Mouse (Mus musculus): ENCODE measurements around the gene C130050O18Rik. TPM values are rescaled to one million over a fixed set of nuclear protein-coding genes. Genes with fewer than 3 reads are reported as not detected.

C130050O18Rik gene
- total and polyA plus RNA-seq, 3 experiments = 0.12 to 0.21 TPM; not detected in 1

GRCm38 (mm10) chr5:139373889-139374444, 31.1 kb upstream of the C130050O18Rik start:
- H3K4me1 ChIP-seq (ENCODE audit: control insufficient read depth in 1 of 2, insufficient read depth in 2 of 2, low read length in 2 of 2) = peaks cover 0 to 5% of the 10 kb centered on the region in 2 experiments; a peak in 3 of 4 replicates
- no peak overlapping the region for H3K9ac ChIP-seq (ENCODE audit: control insufficient read depth, low read depth, low read length, poor library complexity, severe bottlenecking)
- H3K9me3 ChIP-seq (replicated peaks; ENCODE audit: insufficient read depth, low read length) = no peaks in the 10 kb centered on the region
- H3K4me3 ChIP-seq (ENCODE audit: control insufficient read depth in 1 of 2, insufficient read depth in 1 of 2, low read depth in 2 of 2, low read length in 2 of 2) = no peak overlapping the region
- no peak for TF ChIP-seq POLR2AphosphoS2 (IDR thresholded peaks at IDR 0.05; ENCODE audit: low read length)
- no peak for TF ChIP-seq POLR2A (IDR thresholded peaks at IDR 0.05; ENCODE audit: control insufficient read depth in 1 of 2, insufficient read depth in 1 of 2, low read depth in 1 of 2, low read length in 2 of 2, poor library complexity in 1 of 2)
- TF ChIP-seq CTCF (IDR thresholded peaks at IDR 0.05 in 2 of 3, conservative IDR thresholded peaks at IDR 0.05 in 1 of 3; ENCODE audit: control insufficient read depth in 1 of 3, insufficient read depth in 1 of 3, low read depth in 2 of 3, low read length in 3 of 3, poor library complexity in 1 of 3, severe bottlenecking in 1 of 3) = no peak
- no peak for TF ChIP-seq MYC (IDR thresholded peaks at IDR 0.05; ENCODE audit: low read depth, low read length)
- TF ChIP-seq NRF1 (IDR thresholded peaks at IDR 0.05; ENCODE audit: insufficient read depth, low read depth, low read length, poor library complexity, severe bottlenecking) = no peak
- no peak for TF ChIP-seq MXI1 (IDR thresholded peaks at IDR 0.05; ENCODE audit: low read depth, low read length)
- TF ChIP-seq NELFE (IDR thresholded peaks at IDR 0.05; ENCODE audit: low read depth, low read length) = no peak
- TF ChIP-seq BHLHE40 (IDR thresholded peaks at IDR 0.05; ENCODE audit: borderline replicate concordance, low read depth, low read length) = no peak
- no peak for TF ChIP-seq EP300 (IDR thresholded peaks at IDR 0.05; ENCODE audit: low read depth in 1 of 2, low read length in 2 of 2)
- TF ChIP-seq GABPA (IDR thresholded peaks at IDR 0.05; ENCODE audit: low read depth, low read length) = no peak
- no peak for TF ChIP-seq RCOR1 (IDR thresholded peaks at IDR 0.05; ENCODE audit: low read depth, low read length)
- TF ChIP-seq TCF12 (IDR thresholded peaks at IDR 0.05; ENCODE audit: low read depth, low read length) = no peak
- TF ChIP-seq ZMIZ1 (IDR thresholded peaks at IDR 0.05; ENCODE audit: low read depth, low read length) = no peak
- TF ChIP-seq ETS1 (IDR thresholded peaks at IDR 0.05; ENCODE audit: low read depth, low read length) = no peak
- no peak for TF ChIP-seq KAT2A (conservative IDR thresholded peaks at IDR 0.05; ENCODE audit: low read depth, low read length)
- no peak for TF ChIP-seq ZNF384 (IDR thresholded peaks at IDR 0.05; ENCODE audit: low read depth, low read length)
- TF ChIP-seq USF2 (IDR thresholded peaks at IDR 0.05; ENCODE audit: borderline replicate concordance in 1 of 2, insufficient read depth in 1 of 2, low read depth in 1 of 2, low read length in 2 of 2) = no peak
- TF ChIP-seq RAD21 (IDR thresholded peaks at IDR 0.05; ENCODE audit: low read depth, low read length) = no peak
- TF ChIP-seq CHD2 (IDR thresholded peaks at IDR 0.05; ENCODE audit: low read length) = no peak
- no peak for TF ChIP-seq SIN3A (IDR thresholded peaks at IDR 0.05; ENCODE audit: low read length)
- no peaks in the 10 kb centered on the region for H3K27me3 ChIP-seq (ENCODE audit: control insufficient read depth in 1 of 2, insufficient read depth in 2 of 2, low read length in 2 of 2)
- H3K36me3 ChIP-seq (ENCODE audit: control insufficient read depth in 1 of 2, insufficient read depth in 2 of 2, low read length in 2 of 2) = peaks cover 0 to 2% of the 10 kb centered on the region in 2 experiments; a peak in 1 of 4 replicates
- no peak overlapping the region for H3K27ac ChIP-seq (ENCODE audit: control insufficient read depth, low read depth, low read length)
- H3K79me2 ChIP-seq (ENCODE audit: control insufficient read depth, insufficient read depth, low read length, poor library complexity) = peaks cover 2% of the 10 kb centered on the region; the same call in 1 of the 2 replicates
- no peak for DNase-seq (ENCODE audit: low read depth, low spot score)

DNA sequence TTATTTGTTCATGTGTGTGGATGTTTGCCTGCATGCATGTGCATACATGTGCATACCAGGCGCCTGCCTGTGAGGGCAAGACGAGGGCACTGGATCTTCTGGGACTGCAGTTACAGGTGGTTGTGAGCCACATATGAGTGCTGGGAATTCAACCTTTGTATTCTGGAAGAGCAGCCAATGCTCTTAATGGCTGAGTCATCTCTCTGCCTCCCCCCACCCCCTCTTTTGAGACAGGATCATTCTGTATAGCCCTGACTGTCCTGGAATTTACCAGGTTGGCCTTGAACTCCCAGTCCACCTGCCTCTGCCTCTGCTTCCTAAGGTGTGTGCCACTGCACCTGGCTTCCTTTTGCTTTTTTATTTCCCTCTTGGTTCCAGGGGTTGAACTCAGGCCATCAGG, 30.2 kb upstream of the C130050O18Rik start:
- Histone ChIP-seq H3K4me1 (ENCODE audit: control insufficient read depth in 1 of 2, insufficient read depth in 2 of 2, low read length in 2 of 2) (peaks cover 0 to 11% of the 10 kb centered on the region in 2 experiments), H3K27ac (ENCODE audit: control insufficient read depth, low read depth, low read length) (no peak overlapping the region), H3K79me2 (ENCODE audit: control insufficient read depth, insufficient read depth, low read length, poor library complexity) (peaks cover 2% of the 10 kb centered on the region; the same call in 1 of the 2 replicates), H3K4me3 (ENCODE audit: control insufficient read depth in 1 of 2, insufficient read depth in 1 of 2, low read depth in 2 of 2, low read length in 2 of 2) (no peak overlapping the region), H3K27me3 (ENCODE audit: control insufficient read depth in 1 of 2, insufficient read depth in 2 of 2, low read length in 2 of 2) (no peaks in the 10 kb centered on the region), H3K36me3 (ENCODE audit: control insufficient read depth in 1 of 2, insufficient read depth in 2 of 2, low read length in 2 of 2) (peaks cover 0 to 7% of the 10 kb centered on the region in 2 experiments; a peak in 2 of 4 replicates), H3K9ac (ENCODE audit: control insufficient read depth, low read depth, low read length, poor library complexity, severe bottlenecking) (no peak overlapping the region), H3K9me3 (replicated peaks; ENCODE audit: insufficient read depth, low read length) (no peaks in the 10 kb centered on the region)
- no peak for DNase-seq (ENCODE audit: low read depth, low spot score)
- TF ChIP-seq RCOR1 (IDR thresholded peaks at IDR 0.05; ENCODE audit: low read depth, low read length) = no peak
- no peak for TF ChIP-seq MEF2A (IDR thresholded peaks at IDR 0.05; ENCODE audit: extremely low read depth, insufficient replicate concordance, low read depth, low read length, poor library complexity, severe bottlenecking)
- no peak for TF ChIP-seq MAFK (IDR thresholded peaks at IDR 0.05; ENCODE audit: borderline replicate concordance, low read depth, low read length)
- no peak for TF ChIP-seq MYC (IDR thresholded peaks at IDR 0.05; ENCODE audit: low read depth, low read length)
- TF ChIP-seq TBP (IDR thresholded peaks at IDR 0.05; ENCODE audit: low read depth, low read length) = no peak
- no peak for TF ChIP-seq TAL1 (IDR thresholded peaks at IDR 0.05; ENCODE audit: low read length)
